Mouse (Mus musculus) R1 (cell line): ENCODE measurements around the gene Alpl.

ENCODE experiments used
- DNase-seq: peaks from one replicate; pipeline ENCODE4 v3.0.0-alpha.2; 2018; ENCODE audit warnings: low read depth, low spot score

Alpl gene

GRCm38 (mm10) chr4:137719378-137720077 lies 76.7 kb downstream of the Alpl start:
- peak; percentile 90 for DNase-seq

- no peak for DNase-seq
Measured at GRCm38 (mm10) chr4:137717671-137718070, 78.5 kb downstream of the Alpl start.

- DNase-seq, result no peak
Measured at GRCm38 (mm10) chr4:137717005-137717404, 79.2 kb downstream of the Alpl start.

- DNase-seq, result peak; percentile 71
Measured at GRCm38 (mm10) chr4:137714020-137714624, 82.1 kb downstream of the Alpl start.

- DNase-seq, result no peak
Measured at GRCm38 (mm10) chr4:137712963-137713362, 83.2 kb downstream of the Alpl start.

GRCm38 (mm10) chr4:137707216-137707990 lies 88.8 kb downstream of the Alpl start:
- peak; percentile 87 for DNase-seq

GRCm38 (mm10) chr4:137706510-137706909 lies 89.7 kb downstream of the Alpl start:
- DNase-seq, result no peak

GRCm38 (mm10) chr4:137705379-137705778 lies 90.8 kb downstream of the Alpl start:
- no peak for DNase-seq

- DNase-seq, result peak; percentile 59
Measured at GRCm38 (mm10) chr4:137704561-137704960, 91.6 kb downstream of the Alpl start.

- no peak for DNase-seq
Measured at GRCm38 (mm10) chr4:137703077-137703476, 93.1 kb downstream of the Alpl start.

- no peak for DNase-seq
Measured at GRCm38 (mm10) chr4:137700960-137701359, 95.2 kb downstream of the Alpl start.

- DNase-seq, result no peak
Measured at GRCm38 (mm10) chr4:137699264-137700211, 96.6 kb downstream of the Alpl start.

- DNase-seq, result no peak
Measured at GRCm38 (mm10) chr4:137698076-137698985, 97.9 kb downstream of the Alpl start.

GRCm38 (mm10) chr4:137697156-137697885 lies 98.9 kb downstream of the Alpl start:
- no peak for DNase-seq

GRCm38 (mm10) chr4:137695900-137696299 lies 100.3 kb downstream of the Alpl start:
- no peak for DNase-seq

GRCm38 (mm10) chr4:137695300-137695699 lies 100.9 kb downstream of the Alpl start:
- no peak for DNase-seq

- no peak for DNase-seq
Measured at GRCm38 (mm10) chr4:137692107-137692902, 103.9 kb downstream of the Alpl start.
